Mouse (Mus musculus) lung, postnatal 36 days (tissue): ENCODE measurements around the gene Sec14l4.

Source experiments
- DNase-seq: peaks from one replicate; pipeline ENCODE4 v3.0.0; 2022; ENCODE audit warnings: mixed read lengths

Sec14l4 gene

GRCm38 (mm10) chr11:4027561-4028334 lies 3.5 kb upstream of the Sec14l4 start:
- no peak for DNase-seq

- no peak for DNase-seq
Observed at GRCm38 (mm10) chr11:4029343-4029742, 1.9 kb upstream of the Sec14l4 start.

- peak; percentile 32 for DNase-seq
Observed at GRCm38 (mm10) chr11:4031961-4032360, 699 bp downstream of the Sec14l4 start.

GRCm38 (mm10) chr11:4033471-4033870 lies 2.2 kb downstream of the Sec14l4 start:
- no peak for DNase-seq

GRCm38 (mm10) chr11:4034169-4034568 lies 2.9 kb downstream of the Sec14l4 start:
- no peak for DNase-seq

- DNase-seq, result peak; percentile 58
Observed at GRCm38 (mm10) chr11:4035116-4035892, 4.0 kb downstream of the Sec14l4 start.

- DNase-seq, result peak; percentile 76
Observed at GRCm38 (mm10) chr11:4035916-4036315, 4.7 kb downstream of the Sec14l4 start.

- DNase-seq, result no peak
Observed at GRCm38 (mm10) chr11:4036365-4037084, 5.3 kb downstream of the Sec14l4 start.

- no peak for DNase-seq
Observed at GRCm38 (mm10) chr11:4039951-4040350, 8.7 kb downstream of the Sec14l4 start.

- no peak for DNase-seq
Observed at GRCm38 (mm10) chr11:4041123-4041625, 9.9 kb downstream of the Sec14l4 start.

GRCm38 (mm10) chr11:4043081-4043480 lies 11.8 kb downstream of the Sec14l4 start:
- DNase-seq, result no peak

- no peak for DNase-seq
Observed at GRCm38 (mm10) chr11:4046526-4046925, 15.3 kb downstream of the Sec14l4 start.

- no peak for DNase-seq
Observed at GRCm38 (mm10) chr11:4047766-4048165, 16.5 kb downstream of the Sec14l4 start.

- DNase-seq, result no peak
Observed at GRCm38 (mm10) chr11:4048438-4048837, 17.2 kb downstream of the Sec14l4 start.

- DNase-seq, result peak; percentile 91
Observed at GRCm38 (mm10) chr11:4053586-4053985, 22.3 kb downstream of the Sec14l4 start.

GRCm38 (mm10) chr11:4060866-4061575 lies 29.8 kb downstream of the Sec14l4 start:
- DNase-seq, result peak; percentile 87

- DNase-seq, result peak; percentile 67
Observed at GRCm38 (mm10) chr11:4062523-4062922, 31.3 kb downstream of the Sec14l4 start.

- peak; percentile 85 for DNase-seq
Observed at GRCm38 (mm10) chr11:4062981-4063380, 31.7 kb downstream of the Sec14l4 start.

- DNase-seq, result peak; percentile 88
Observed at GRCm38 (mm10) chr11:4064627-4065122, 33.4 kb downstream of the Sec14l4 start, which contains the start of gene Sec14l3. Sec14l3 (plus strand) TSS chr11:4064841.

- no peak for DNase-seq
Observed at GRCm38 (mm10) chr11:4069664-4070063, 38.4 kb downstream of the Sec14l4 start.

- peak; percentile 57 for DNase-seq
Observed at GRCm38 (mm10) chr11:4076633-4077032, 45.4 kb downstream of the Sec14l4 start.

- DNase-seq, result peak; percentile 66
Observed at GRCm38 (mm10) chr11:4078267-4078933, 47.1 kb downstream of the Sec14l4 start.
